Mouse (Mus musculus) hindbrain, embryonic 14.5 days (tissue): Measurements from ENCODE around the gene Mrc1. TPM values are rescaled to one million over a fixed set of nuclear protein-coding genes. Genes with fewer than 3 reads are reported as not detected.

Source experiments
- ATAC-seq: fragments of 200-750 bp; cut with Nextera tagmentation; 2 replicates; pipeline ENCODE4 v1.8.0; 2017; ENCODE audit warnings: moderate number of reproducible peaks, mild to moderate bottlenecking, moderate TSS enrichment, moderate library complexity; ENCODE audit not compliant: low FRiP score
- DNase-seq: peaks from one replicate; pipeline ENCODE4 v3.0.0-alpha.2; 2015; ENCODE audit warnings: low spot score
- H3K27ac ChIP-seq: fragments of 300-500 bp; sonication (generic); 2 replicates; pipeline ENCODE4 v1.5.1; 2014; ENCODE audit warnings: mild to moderate bottlenecking, moderate library complexity
- H3K27me3 ChIP-seq: fragments of 300-500 bp; sonication (generic); 2 replicates; pipeline ENCODE4 v1.6.1; 2014; ENCODE audit warnings: mild to moderate bottlenecking, low read length, mixed read lengths; ENCODE audit not compliant: control insufficient read depth, insufficient read depth
- H3K36me3 ChIP-seq: fragments of 300-500 bp; sonication (generic); replicated peaks from 2 replicates; pipeline ENCODE4 v1.6.1; 2014; ENCODE audit not compliant: control insufficient read depth, insufficient read depth
- H3K4me1 ChIP-seq: fragments of 300-500 bp; sonication (generic); replicated peaks from 2 replicates; pipeline ENCODE4 v1.6.1; 2014; ENCODE audit warnings: antibody characterized with exemption, low read length, mixed read lengths; ENCODE audit not compliant: control insufficient read depth, insufficient read depth
- H3K4me2 ChIP-seq: fragments of 300-500 bp; sonication (generic); replicated peaks from 2 replicates; pipeline ENCODE4 v1.6.1; 2014; ENCODE audit warnings: mild to moderate bottlenecking, moderate library complexity
- H3K4me3 ChIP-seq: fragments of 300-500 bp; sonication (generic); replicated peaks from 2 replicates; pipeline ENCODE4 v1.5.1; 2014; ENCODE audit warnings: mild to moderate bottlenecking, low read length
- H3K9ac ChIP-seq: fragments of 300-500 bp; sonication (generic); 2 replicates; pipeline ENCODE4 v1.6.1; 2014
- H3K9me3 ChIP-seq: fragments of 300-500 bp; sonication (generic); 2 replicates; pipeline ENCODE4 v1.6.1; 2016; ENCODE audit warnings: low read length; ENCODE audit not compliant: control insufficient read depth
- WGBS: fragments of 180-500 bp; shearing (Covaris S2); extraction: QIAGEN DNeasy Blood & Tissue Kit; methylation state at CpG from one replicate; pipeline ENCODE4 v1.1.7; 2014; 5-methylcytosine and 5-hydroxymethylcytosine counted together
- polyA plus RNA-seq: library from polyadenylated mRNA; unstranded; fragments of >200 nt; fragmentation: Nextera tagmentation; extraction: Ambion mirVana; gene quantifications from 2 replicates; pipeline ENCODE4 v1.2.1, GENCODE M21; 2014

Mrc1 gene
- polyA plus RNA-seq, 1 experiment from 2014 or later, result 7.0 TPM

GRCm38 (mm10) chr2:14235319-14235718, 6.1 kb downstream of the Mrc1 start:
- no peaks in the 10 kb centered on the region for H3K36me3 ChIP-seq
- no peaks in the 10 kb centered on the region for H3K4me1 ChIP-seq
- H3K4me2 ChIP-seq, result no peak overlapping the region
- H3K9ac ChIP-seq, result no peak overlapping the region
- ATAC-seq (no peak), DNase-seq (no peak)
- H3K9me3 ChIP-seq, result no peaks in the 10 kb centered on the region
- no peak overlapping the region for H3K27ac ChIP-seq
- H3K27me3 ChIP-seq, result no peaks in the 10 kb centered on the region
- H3K4me3 ChIP-seq, result no peak overlapping the region
- 92% methylated on average over 5 of the region's 5 CpGs for WGBS

GRCm38 (mm10) chr2:14236920-14237319, 7.7 kb downstream of the Mrc1 start:
- Histone ChIP-seq H3K4me1 (no peaks in the 10 kb centered on the region), H3K9ac (no peak overlapping the region), H3K9me3 (no peaks in the 10 kb centered on the region), H3K36me3 (no peaks in the 10 kb centered on the region), H3K27me3 (no peaks in the 10 kb centered on the region), H3K4me3 (no peak overlapping the region), H3K27ac (no peak overlapping the region), H3K4me2 (no peak overlapping the region)
- ATAC-seq (no peak), DNase-seq (no peak)
- 91% methylated on average over 4 of the region's 4 CpGs for WGBS

GRCm38 (mm10) chr2:14237723-14238122, 8.5 kb downstream of the Mrc1 start:
- H3K36me3 ChIP-seq, result no peaks in the 10 kb centered on the region
- ATAC-seq, result no peak

GRCm38 (mm10) chr2:14239151-14239550, 10.0 kb downstream of the Mrc1 start:
- H3K4me1 ChIP-seq, result no peaks in the 10 kb centered on the region
- no peak for ATAC-seq
- no peaks in the 10 kb centered on the region for H3K36me3 ChIP-seq
- H3K4me3 ChIP-seq, result no peak overlapping the region
- H3K4me2 ChIP-seq, result no peak overlapping the region
- DNase-seq, result no peak
- no peak overlapping the region for H3K9ac ChIP-seq
- no peaks in the 10 kb centered on the region for H3K9me3 ChIP-seq
- no peaks in the 10 kb centered on the region for H3K27me3 ChIP-seq
- H3K27ac ChIP-seq, result no peak overlapping the region
- 42% methylated on average over 5 of the region's 5 CpGs for WGBS

More at GRCm38 (mm10) chr2:14237723-14238122, 8.5 kb downstream of the Mrc1 start:
- Histone ChIP-seq H3K4me3 (no peak overlapping the region), H3K27ac (no peak overlapping the region), H3K9me3 (no peaks in the 10 kb centered on the region), H3K4me2 (no peak overlapping the region), H3K4me1 (no peaks in the 10 kb centered on the region), H3K9ac (no peak overlapping the region), H3K27me3 (no peaks in the 10 kb centered on the region)
- DNase-seq, result no peak
- WGBS, result 56% methylated on average over 4 of the region's 4 CpGs

- ATAC-seq (no peak), DNase-seq (no peak)
- 91% methylated on average over 5 of the region's 5 CpGs for WGBS
Measured at GRCm38 (mm10) chr2:14244157-14244556, 15.0 kb downstream of the Mrc1 start.

GRCm38 (mm10) chr2:14244668-14245067, 15.5 kb downstream of the Mrc1 start:
- H3K36me3 ChIP-seq, result no peaks in the 10 kb centered on the region
- no peak overlapping the region for H3K4me2 ChIP-seq
- WGBS, result 83% methylated on average over 2 of the region's 2 CpGs
- H3K27ac ChIP-seq, result no peak overlapping the region
- H3K4me1 ChIP-seq, result no peaks in the 10 kb centered on the region
- no peak overlapping the region for H3K4me3 ChIP-seq
- H3K9me3 ChIP-seq, result no peaks in the 10 kb centered on the region
- ATAC-seq (no peak), DNase-seq (no peak)
- no peaks in the 10 kb centered on the region for H3K27me3 ChIP-seq
- H3K9ac ChIP-seq, result no peak overlapping the region

More at GRCm38 (mm10) chr2:14244157-14244556, 15.0 kb downstream of the Mrc1 start:
- H3K9ac ChIP-seq, result no peak overlapping the region
- H3K27ac ChIP-seq, result no peak overlapping the region
- no peaks in the 10 kb centered on the region for H3K9me3 ChIP-seq
- no peak overlapping the region for H3K4me2 ChIP-seq
- no peak overlapping the region for H3K4me3 ChIP-seq
- H3K4me1 ChIP-seq, result no peaks in the 10 kb centered on the region
- H3K27me3 ChIP-seq, result no peaks in the 10 kb centered on the region
- no peaks in the 10 kb centered on the region for H3K36me3 ChIP-seq

DNA sequence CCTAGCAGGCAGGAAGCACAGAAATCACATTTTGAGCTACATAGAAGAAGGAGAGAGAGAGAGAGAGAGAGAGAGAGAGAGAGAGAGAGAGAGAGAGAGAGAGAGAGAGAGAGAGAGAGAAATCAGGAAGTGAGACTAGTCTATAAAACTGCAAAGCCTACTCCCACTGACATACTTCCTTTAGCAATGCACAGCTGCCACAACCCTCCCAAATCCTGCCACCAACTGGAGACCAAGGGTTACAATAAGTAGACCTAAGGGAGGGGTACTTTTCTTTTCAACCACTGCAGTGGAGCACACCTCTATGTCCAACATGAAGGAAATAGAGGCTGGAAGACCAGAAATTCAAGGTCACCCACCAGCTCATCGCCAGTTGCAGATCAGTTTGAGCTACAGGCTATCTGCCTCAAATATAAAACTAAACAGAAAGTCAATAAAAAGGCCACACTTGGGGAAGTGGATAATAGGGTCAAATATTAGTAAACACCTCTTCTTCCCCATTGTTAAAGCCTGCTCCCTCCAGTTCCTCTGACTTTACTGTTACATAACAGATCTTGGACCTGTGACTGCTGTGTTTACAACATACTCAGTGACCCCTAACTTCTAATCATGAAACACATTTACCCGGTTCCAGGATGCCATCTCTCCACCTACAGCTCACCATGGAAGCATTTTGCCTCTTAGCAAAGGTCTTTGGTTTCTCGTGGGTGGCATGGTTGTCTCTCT, 20.8 kb downstream of the Mrc1 start:
- H3K9ac ChIP-seq, result no peak overlapping the region
- no peaks in the 10 kb centered on the region for H3K9me3 ChIP-seq
- DNase-seq, result no peak
- no peaks in the 10 kb centered on the region for H3K4me1 ChIP-seq
- H3K4me3 ChIP-seq, result no peak overlapping the region
- H3K36me3 ChIP-seq, result no peaks in the 10 kb centered on the region
- WGBS, result 82% methylated on average over 3 of the region's 3 CpGs
- ATAC-seq, result no peak
- H3K4me2 ChIP-seq, result no peak overlapping the region
- H3K27ac ChIP-seq, result no peak overlapping the region
- H3K27me3 ChIP-seq, result no peaks in the 10 kb centered on the region

DNA sequence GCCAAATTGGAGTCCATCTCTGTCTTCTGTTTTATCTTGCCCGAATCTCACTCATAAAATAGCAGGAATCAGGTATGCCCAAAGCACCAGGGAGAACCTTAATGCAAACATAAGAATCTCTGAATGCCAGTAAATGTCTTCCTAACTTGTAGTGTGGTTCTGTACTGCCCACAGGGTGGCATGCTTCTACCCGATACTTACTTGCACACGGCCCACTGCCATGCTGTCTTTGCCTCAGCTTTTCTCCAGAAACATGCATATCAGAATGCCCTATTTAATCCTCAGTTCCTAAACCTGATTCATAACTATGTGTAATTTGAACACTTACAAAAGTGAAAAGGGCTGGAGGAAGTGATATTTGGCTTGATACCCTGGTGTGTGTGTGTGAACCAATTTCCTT, 22.7 kb downstream of the Mrc1 start:
- no peak for DNase-seq
- Histone ChIP-seq H3K4me3 (no peak overlapping the region), H3K4me2 (no peak overlapping the region), H3K9ac (no peak overlapping the region), H3K27me3 (no peaks in the 10 kb centered on the region), H3K36me3 (no peaks in the 10 kb centered on the region), H3K27ac (no peak overlapping the region), H3K9me3 (no peaks in the 10 kb centered on the region), H3K4me1 (no peaks in the 10 kb centered on the region)
- no peak for ATAC-seq
- WGBS, result 85% methylated on average over 3 of the region's 3 CpGs

- no peaks in the 10 kb centered on the region for H3K4me1 ChIP-seq
- DNase-seq (no peak), ATAC-seq (no peak)
- H3K27me3 ChIP-seq, result no peaks in the 10 kb centered on the region
- no peaks in the 10 kb centered on the region for H3K9me3 ChIP-seq
- H3K36me3 ChIP-seq, result no peaks in the 10 kb centered on the region
- no peak overlapping the region for H3K4me3 ChIP-seq
- H3K27ac ChIP-seq, result no peak overlapping the region
- H3K4me2 ChIP-seq, result no peak overlapping the region
- no peak overlapping the region for H3K9ac ChIP-seq
Measured at GRCm38 (mm10) chr2:14258345-14258850, 29.2 kb downstream of the Mrc1 start.

DNA sequence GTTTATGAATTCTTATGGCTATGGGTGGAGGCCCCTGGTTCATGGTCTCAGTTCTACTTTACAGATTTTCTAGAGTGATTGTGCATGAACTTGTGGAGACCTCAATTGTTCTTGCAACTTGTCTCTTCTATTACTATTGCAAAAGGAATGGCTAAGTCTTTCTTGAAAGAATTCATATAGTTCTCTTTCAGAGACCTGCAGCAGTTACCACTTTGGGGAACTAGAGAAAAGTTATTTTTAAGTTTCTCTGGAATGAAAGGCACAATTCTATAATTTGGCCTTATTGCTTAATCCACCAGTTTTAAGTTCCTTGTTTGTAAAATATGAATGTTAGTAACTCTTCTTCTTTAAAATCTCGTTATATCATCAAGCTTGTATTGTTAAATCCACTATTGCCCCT, 32.9 kb downstream of the Mrc1 start:
- ATAC-seq, result no peak
- Histone ChIP-seq H3K9ac (no peak overlapping the region), H3K4me3 (no peak overlapping the region), H3K36me3 (no peaks in the 10 kb centered on the region), H3K4me1 (no peaks in the 10 kb centered on the region), H3K27ac (no peak overlapping the region), H3K9me3 (no peaks in the 10 kb centered on the region), H3K4me2 (no peak overlapping the region), H3K27me3 (no peaks in the 10 kb centered on the region)
- no peak for DNase-seq
- WGBS, result 78% methylated on average over 1 of the region's 1 CpGs
